Mouse (Mus musculus): ENCODE results near the gene Dek.

GRCm38 (mm10) chr13:47149993-47150392, 44.0 kb upstream of the Dek start:
- no peak for TF ChIP-seq TAL1 (IDR thresholded peaks at IDR 0.05; ENCODE audit: low read length)
- TF ChIP-seq GATA1 (IDR thresholded peaks at IDR 0.05; ENCODE audit: low read length) = no peak
